Mouse (Mus musculus) left cerebral cortex, adult 8-10 months (tissue): Measurements from ENCODE around the gene Rcbtb2. TPM values are rescaled to one million over a fixed set of nuclear protein-coding genes. Genes with fewer than 3 reads are reported as not detected.

Source experiments
- DNase-seq, 2 experiments: peaks; one replicate each; pipeline ENCODE4 v3.0.0; 2022; ENCODE audit warnings: low spot score in 2 of 2
- total RNA-seq, 4 experiments: library from RNA; stranded (reverse); gene quantifications; 2 replicates each; pipeline ENCODE4 v1.2.4; 2022

The Rcbtb2 gene
- total RNA-seq, 4 experiments from 2014 or later = 19.7 to 25.8 (median 23.6) TPM

GRCm38 (mm10) chr14:73145531-73145930 is 22.7 kb downstream of the Rcbtb2 start:
- DNase-seq = no peak

GRCm38 (mm10) chr14:73146721-73147120 is 23.9 kb downstream of the Rcbtb2 start:
- no peak for DNase-seq

- DNase-seq = no peak
These were observed 25.3 kb downstream of the Rcbtb2 start for GRCm38 (mm10) chr14:73148125-73148524.

GRCm38 (mm10) chr14:73161303-73161702 is 38.5 kb downstream of the Rcbtb2 start:
- DNase-seq = no peak

- no peak for DNase-seq
These were observed 39.5 kb downstream of the Rcbtb2 start for GRCm38 (mm10) chr14:73162192-73162800.

GRCm38 (mm10) chr14:73163363-73163998 is 40.6 kb downstream of the Rcbtb2 start:
- DNase-seq = no peak

GRCm38 (mm10) chr14:73165136-73165535 is 42.3 kb downstream of the Rcbtb2 start:
- no peak for DNase-seq

- no peak for DNase-seq
These were observed 45.8 kb downstream of the Rcbtb2 start for GRCm38 (mm10) chr14:73168605-73169004.

GRCm38 (mm10) chr14:73169926-73170844 is 47.3 kb downstream of the Rcbtb2 start:
- DNase-seq = no peak

GRCm38 (mm10) chr14:73172196-73173011 is 49.6 kb downstream of the Rcbtb2 start:
- DNase-seq = no peak

GRCm38 (mm10) chr14:73173662-73174061 is 50.8 kb downstream of the Rcbtb2 start:
- no peak for DNase-seq

GRCm38 (mm10) chr14:73174091-73174995 is 51.5 kb downstream of the Rcbtb2 start:
- DNase-seq = peak in 1 of 2 experiments; percentile 46

GRCm38 (mm10) chr14:73175031-73175430 is 52.2 kb downstream of the Rcbtb2 start:
- DNase-seq = no peak

GRCm38 (mm10) chr14:73175814-73176213 is 53.0 kb downstream of the Rcbtb2 start:
- DNase-seq = no peak

- no peak for DNase-seq
These were observed 53.4 kb downstream of the Rcbtb2 start for GRCm38 (mm10) chr14:73176266-73176665.

- DNase-seq = no peak
These were observed 55.1 kb downstream of the Rcbtb2 start for GRCm38 (mm10) chr14:73177961-73178360.

GRCm38 (mm10) chr14:73179221-73179681 is 56.4 kb downstream of the Rcbtb2 start:
- no peak for DNase-seq

GRCm38 (mm10) chr14:73180671-73181070 is 57.8 kb downstream of the Rcbtb2 start:
- DNase-seq = no peak

- no peak for DNase-seq
These were observed 58.3 kb downstream of the Rcbtb2 start for GRCm38 (mm10) chr14:73181144-73181543.

- no peak for DNase-seq
These were observed 64.0 kb downstream of the Rcbtb2 start for GRCm38 (mm10) chr14:73186875-73187274.
